Mouse (Mus musculus): Measurements from ENCODE around the gene Ptprg. TPM values are rescaled to one million over a fixed set of nuclear protein-coding genes. Genes with fewer than 3 reads are reported as not detected.

Gene Ptprg
- polyA plus RNA-seq, 1 experiment from 2014 or later, result 48.1 TPM

GRCm38 (mm10) chr14:11623576-11623975, 70.2 kb downstream of the Ptprg start:
- 75% methylated on average over 4 of the region's 4 CpGs for WGBS
- Histone ChIP-seq H3K9ac (no peak overlapping the region), H3K4me3 (no peak overlapping the region), H3K4me1 (replicated peaks) (peaks cover 34% of the 10 kb centered on the region), H3K9me3 (no peaks in the 10 kb centered on the region), H3K27me3 (no peaks in the 10 kb centered on the region), H3K4me2 (no peak overlapping the region), H3K27ac (replicated peaks) (no peak overlapping the region), H3K36me3 (no peaks in the 10 kb centered on the region)
- no peak for ATAC-seq (ENCODE audit: low FRiP score, low read depth)

GRCm38 (mm10) chr14:11630736-11631135, 77.4 kb downstream of the Ptprg start:
- Histone ChIP-seq H3K4me3 (no peak overlapping the region), H3K27ac (replicated peaks) (no peak overlapping the region), H3K4me1 (replicated peaks) (0 out of 2 replicates have a peak, but pooled peaks cover 3% of the 10 kb centered on the region), H3K9me3 (no peaks in the 10 kb centered on the region), H3K9ac (no peak overlapping the region), H3K36me3 (no peaks in the 10 kb centered on the region), H3K27me3 (no peaks in the 10 kb centered on the region), H3K4me2 (no peak overlapping the region)
- 65% methylated on average over 2 of the region's 2 CpGs for WGBS
- no peak for ATAC-seq (ENCODE audit: low FRiP score, low read depth)

GRCm38 (mm10) chr14:11631505-11631904, 78.2 kb downstream of the Ptprg start:
- no peaks in the 10 kb centered on the region for H3K27me3 ChIP-seq
- H3K27ac ChIP-seq (replicated peaks), result no peak overlapping the region
- no peak overlapping the region for H3K4me2 ChIP-seq
- H3K4me1 ChIP-seq (replicated peaks), result 0 out of 2 replicates have a peak, but pooled peaks cover 3% of the 10 kb centered on the region
- no peak overlapping the region for H3K4me3 ChIP-seq
- H3K9ac ChIP-seq, result no peak overlapping the region
- 98% methylated on average over 4 of the region's 4 CpGs for WGBS
- no peaks in the 10 kb centered on the region for H3K9me3 ChIP-seq
- H3K36me3 ChIP-seq, result no peaks in the 10 kb centered on the region
- no peak for ATAC-seq (ENCODE audit: low FRiP score, low read depth)

GRCm38 (mm10) chr14:11637673-11638072, 84.3 kb downstream of the Ptprg start:
- H3K27me3 ChIP-seq, result no peaks in the 10 kb centered on the region
- H3K4me1 ChIP-seq (replicated peaks), result peaks cover 7% of the 10 kb centered on the region; the same call in 1 of the 2 replicates
- H3K36me3 ChIP-seq, result no peaks in the 10 kb centered on the region
- WGBS, result 82% methylated on average over 7 of the region's 7 CpGs
- H3K4me3 ChIP-seq, result no peak overlapping the region
- H3K4me2 ChIP-seq, result no peak overlapping the region
- H3K9ac ChIP-seq, result no peak overlapping the region
- no peak overlapping the region for H3K27ac ChIP-seq (replicated peaks)
- H3K9me3 ChIP-seq, result no peaks in the 10 kb centered on the region
- ATAC-seq (ENCODE audit: low FRiP score, low read depth), result no peak

- Histone ChIP-seq H3K27ac (replicated peaks) (no peak overlapping the region), H3K9ac (no peak overlapping the region), H3K4me2 (no peak overlapping the region), H3K36me3 (no peaks in the 10 kb centered on the region), H3K4me3 (no peak overlapping the region), H3K27me3 (no peaks in the 10 kb centered on the region), H3K4me1 (replicated peaks) (peaks cover 11% of the 10 kb centered on the region; the same call in 1 of the 2 replicates), H3K9me3 (no peaks in the 10 kb centered on the region)
- WGBS, result 87% methylated on average over 5 of the region's 5 CpGs
- no peak for ATAC-seq (ENCODE audit: low FRiP score, low read depth)
Measured at GRCm38 (mm10) chr14:11639366-11639765, 86.0 kb downstream of the Ptprg start.

GRCm38 (mm10) chr14:11640372-11640771, 87.0 kb downstream of the Ptprg start:
- no peaks in the 10 kb centered on the region for H3K9me3 ChIP-seq
- H3K27ac ChIP-seq (replicated peaks), result no peak overlapping the region
- peaks cover 11% of the 10 kb centered on the region; the same call in 1 of the 2 replicates for H3K4me1 ChIP-seq (replicated peaks)
- H3K9ac ChIP-seq, result no peak overlapping the region
- H3K27me3 ChIP-seq, result no peaks in the 10 kb centered on the region
- ATAC-seq (ENCODE audit: low FRiP score, low read depth), result no peak
- H3K36me3 ChIP-seq, result no peaks in the 10 kb centered on the region
- no peak overlapping the region for H3K4me3 ChIP-seq
- H3K4me2 ChIP-seq, result no peak overlapping the region

GRCm38 (mm10) chr14:11640996-11641395, 87.7 kb downstream of the Ptprg start:
- Histone ChIP-seq H3K9me3 (no peaks in the 10 kb centered on the region), H3K36me3 (no peaks in the 10 kb centered on the region), H3K9ac (no peak overlapping the region), H3K4me1 (replicated peaks) (peaks cover 11% of the 10 kb centered on the region; the same call in 1 of the 2 replicates), H3K4me2 (no peak overlapping the region), H3K4me3 (no peak overlapping the region), H3K27ac (replicated peaks) (no peak overlapping the region), H3K27me3 (no peaks in the 10 kb centered on the region)
- no peak for ATAC-seq (ENCODE audit: low FRiP score, low read depth)
- 89% methylated on average over 3 of the region's 3 CpGs for WGBS

GRCm38 (mm10) chr14:11642977-11643376, 89.6 kb downstream of the Ptprg start:
- no peak overlapping the region for H3K9ac ChIP-seq
- no peaks in the 10 kb centered on the region for H3K36me3 ChIP-seq
- no peak overlapping the region for H3K4me3 ChIP-seq
- no peak overlapping the region for H3K4me2 ChIP-seq
- WGBS, result 85% methylated on average over 1 of the region's 1 CpGs
- H3K9me3 ChIP-seq, result no peaks in the 10 kb centered on the region
- no peaks in the 10 kb centered on the region for H3K27me3 ChIP-seq
- H3K4me1 ChIP-seq (replicated peaks), result peaks cover 11% of the 10 kb centered on the region; the same call in 1 of the 2 replicates
- no peak for ATAC-seq (ENCODE audit: low FRiP score, low read depth)
- H3K27ac ChIP-seq (replicated peaks), result no peak overlapping the region

- no peak for ATAC-seq (ENCODE audit: low FRiP score, low read depth)
- Histone ChIP-seq H3K4me1 (replicated peaks) (peaks cover 3% of the 10 kb centered on the region; the same call in 1 of the 2 replicates), H3K27me3 (no peaks in the 10 kb centered on the region), H3K4me2 (no peak overlapping the region), H3K27ac (replicated peaks) (no peak overlapping the region), H3K9me3 (no peaks in the 10 kb centered on the region), H3K9ac (no peak overlapping the region), H3K4me3 (no peak overlapping the region), H3K36me3 (no peaks in the 10 kb centered on the region)
- 80% methylated on average over 6 of the region's 6 CpGs for WGBS
Measured at GRCm38 (mm10) chr14:11657374-11657773, 104.0 kb downstream of the Ptprg start.

- Histone ChIP-seq H3K4me2 (no peak overlapping the region), H3K9ac (no peak overlapping the region), H3K9me3 (no peaks in the 10 kb centered on the region), H3K4me3 (no peak overlapping the region), H3K27me3 (no peaks in the 10 kb centered on the region), H3K4me1 (replicated peaks) (peaks cover 29% of the 10 kb centered on the region), H3K27ac (replicated peaks) (0 out of 2 replicates have a peak overlapping the region, but pooled peaks have one; percentile 12), H3K36me3 (no peaks in the 10 kb centered on the region)
- no peak for ATAC-seq (ENCODE audit: low FRiP score, low read depth)
- WGBS, result 21% methylated on average over 11 of the region's 11 CpGs
Measured at GRCm38 (mm10) chr14:11663661-11664215, 110.4 kb downstream of the Ptprg start.

GRCm38 (mm10) chr14:11664302-11664701, 111.0 kb downstream of the Ptprg start:
- ATAC-seq (ENCODE audit: low FRiP score, low read depth), result no peak
- Histone ChIP-seq H3K27me3 (no peaks in the 10 kb centered on the region), H3K4me3 (no peak overlapping the region), H3K36me3 (no peaks in the 10 kb centered on the region), H3K9ac (no peak overlapping the region), H3K9me3 (no peaks in the 10 kb centered on the region), H3K4me1 (replicated peaks) (peaks cover 29% of the 10 kb centered on the region), H3K4me2 (no peak overlapping the region), H3K27ac (replicated peaks) (0 out of 2 replicates have a peak overlapping the region, but pooled peaks have one; percentile 12)
- 21% methylated on average over 9 of the region's 9 CpGs for WGBS

GRCm38 (mm10) chr14:11665046-11665445, 111.7 kb downstream of the Ptprg start:
- H3K27ac ChIP-seq (replicated peaks), result no peak overlapping the region
- no peaks in the 10 kb centered on the region for H3K27me3 ChIP-seq
- no peak for ATAC-seq (ENCODE audit: low FRiP score, low read depth)
- H3K9me3 ChIP-seq, result no peaks in the 10 kb centered on the region
- no peak overlapping the region for H3K4me3 ChIP-seq
- peaks cover 29% of the 10 kb centered on the region for H3K4me1 ChIP-seq (replicated peaks)
- H3K36me3 ChIP-seq, result no peaks in the 10 kb centered on the region
- H3K9ac ChIP-seq, result no peak overlapping the region
- 75% methylated on average over 7 of the region's 7 CpGs for WGBS
- no peak overlapping the region for H3K4me2 ChIP-seq

- Histone ChIP-seq H3K36me3 (no peaks in the 10 kb centered on the region), H3K27me3 (no peaks in the 10 kb centered on the region), H3K4me1 (replicated peaks) (peaks cover 45% of the 10 kb centered on the region), H3K9ac (no peak overlapping the region), H3K27ac (replicated peaks) (no peak overlapping the region), H3K9me3 (no peaks in the 10 kb centered on the region), H3K4me3 (no peak overlapping the region), H3K4me2 (no peak overlapping the region)
- ATAC-seq (ENCODE audit: low FRiP score, low read depth), result 0 out of 2 replicates have a peak, but pooled peaks have one; percentile 16
- 11% methylated on average over 3 of the region's 3 CpGs for WGBS
Measured at GRCm38 (mm10) chr14:11667762-11668161, 114.4 kb downstream of the Ptprg start.
